Mouse (Mus musculus): ENCODE measurements around the gene Prkce. TPM values are rescaled to one million over a fixed set of nuclear protein-coding genes. Genes with fewer than 3 reads are reported as not detected.

Prkce gene
- total and polyA plus RNA-seq, 2 experiments from 2014 or later = 91.3 to 94.3 TPM

DNA sequence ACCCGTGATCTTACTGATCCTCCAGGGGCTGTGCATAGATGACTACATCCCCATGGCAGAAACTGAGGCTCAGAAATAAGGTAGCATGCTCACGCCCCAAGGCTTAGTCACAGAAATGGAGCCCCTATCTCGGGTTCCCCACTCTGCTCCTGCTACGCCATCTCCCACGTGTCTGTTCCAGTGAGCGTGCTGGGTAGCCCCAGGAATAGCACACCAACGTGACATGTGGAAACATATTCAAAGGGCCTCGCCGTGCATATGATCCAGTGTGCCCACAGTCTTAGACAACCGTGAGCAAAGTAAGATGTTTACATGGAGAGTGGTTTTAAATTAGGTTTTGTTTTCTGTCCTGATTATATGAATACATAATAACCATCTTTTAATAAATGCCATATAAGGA, 315.1 kb downstream of the Prkce start:
- no peak for TF ChIP-seq CTCF (IDR thresholded peaks at IDR 0.05; ENCODE audit: low read depth)
- H3K27ac ChIP-seq (ENCODE audit: low read depth, low read length) = no peak overlapping the region
- H3K27me3 ChIP-seq (ENCODE audit: insufficient read depth, low read length) = no peaks in the 10 kb centered on the region
- H3K9ac ChIP-seq = no peak overlapping the region
- WGBS = 89% methylated on average over 10 of the region's 10 CpGs
- H3K36me3 ChIP-seq (ENCODE audit: insufficient read depth) = peaks cover 12% of the 10 kb centered on the region; the same call in 1 of the 2 replicates
- H3K4me2 ChIP-seq (ENCODE audit: low read depth) = no peak overlapping the region
- H3K9me3 ChIP-seq (ENCODE audit: low read length) = no peaks in the 10 kb centered on the region
- ATAC-seq (no peak), DNase-seq (no peak)
- H3K4me1 ChIP-seq (ENCODE audit: insufficient read depth) = no peaks in the 10 kb centered on the region
- no peak overlapping the region for H3K4me3 ChIP-seq (ENCODE audit: low read depth, low read length)

DNA sequence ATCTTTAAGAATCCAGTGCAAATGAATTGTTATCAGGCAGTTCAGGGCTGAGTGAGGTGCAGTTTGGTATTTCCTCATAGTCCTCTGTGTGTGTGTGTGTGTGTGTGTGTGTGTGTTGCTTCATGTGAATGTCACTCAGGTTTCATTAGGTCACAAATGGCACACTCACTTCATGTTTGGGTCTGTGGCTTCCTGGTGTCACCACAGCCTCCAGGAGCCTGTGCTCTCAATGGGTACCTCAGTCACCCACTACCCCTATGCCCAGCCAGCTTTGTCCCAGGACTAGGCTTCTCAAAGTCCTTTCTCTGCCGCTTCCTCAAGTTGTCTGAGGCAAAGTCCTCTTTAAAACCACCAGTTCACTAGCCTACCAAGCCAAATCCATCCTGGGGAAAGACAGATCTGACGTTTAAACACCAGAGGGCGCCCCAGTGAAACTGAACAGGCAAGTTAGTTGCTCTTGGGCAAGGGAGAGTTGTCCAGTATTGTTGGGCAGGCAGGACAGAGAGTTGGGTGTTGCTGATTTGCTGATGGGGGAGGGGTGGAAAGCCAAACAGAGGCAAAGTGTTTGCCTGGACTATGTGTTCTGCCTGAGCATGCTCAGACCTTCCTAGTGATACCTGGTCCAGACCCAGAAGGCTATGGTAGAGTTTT, 316.6 kb downstream of the Prkce start:
- no peaks in the 10 kb centered on the region for H3K4me1 ChIP-seq (ENCODE audit: insufficient read depth)
- WGBS = 5% methylated on average over 3 of the region's 3 CpGs

DNA sequence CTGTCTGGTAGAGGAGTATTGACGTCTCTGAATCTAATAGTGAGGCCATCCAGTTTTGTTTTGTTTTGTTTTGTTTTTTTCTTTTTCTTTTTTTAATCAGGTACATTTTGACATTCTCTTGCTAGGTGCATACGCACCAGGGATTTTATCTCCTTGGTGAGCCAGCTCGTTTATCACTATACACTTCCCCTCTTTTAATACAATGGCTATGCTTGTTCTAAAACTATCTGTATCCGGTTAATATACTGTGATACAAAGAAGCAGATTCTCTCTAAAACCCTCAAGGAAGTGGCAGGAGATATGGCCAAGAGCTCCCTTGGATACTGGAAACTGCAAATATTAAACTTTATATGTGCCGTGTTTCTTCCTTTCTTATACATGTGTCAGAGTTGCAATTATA, 319.1 kb downstream of the Prkce start:
- Histone ChIP-seq H3K4me2 (ENCODE audit: low read depth) (no peak overlapping the region), H3K9ac (no peak overlapping the region), H3K27ac (ENCODE audit: low read depth, low read length) (no peak overlapping the region), H3K4me3 (ENCODE audit: low read depth, low read length) (no peak overlapping the region), H3K36me3 (ENCODE audit: insufficient read depth) (peaks cover 9% of the 10 kb centered on the region; the same call in 1 of the 2 replicates), H3K4me1 (ENCODE audit: insufficient read depth) (no peaks in the 10 kb centered on the region), H3K9me3 (ENCODE audit: low read length) (no peaks in the 10 kb centered on the region), H3K27me3 (ENCODE audit: insufficient read depth, low read length) (no peaks in the 10 kb centered on the region)
- no peak for TF ChIP-seq CTCF (IDR thresholded peaks at IDR 0.05; ENCODE audit: low read depth)
- WGBS = 82% methylated on average over 5 of the region's 5 CpGs
- ATAC-seq (no peak), DNase-seq (no peak)

More for the DNA sequence above, 316.6 kb downstream of the Prkce start:
- Histone ChIP-seq H3K4me2 (ENCODE audit: low read depth) (no peak overlapping the region), H3K36me3 (ENCODE audit: insufficient read depth) (peaks cover 7% of the 10 kb centered on the region; the same call in 1 of the 2 replicates), H3K9me3 (ENCODE audit: low read length) (no peaks in the 10 kb centered on the region), H3K4me3 (ENCODE audit: low read depth, low read length) (no peak overlapping the region), H3K27ac (ENCODE audit: low read depth, low read length) (no peak overlapping the region), H3K27me3 (ENCODE audit: insufficient read depth, low read length) (no peaks in the 10 kb centered on the region), H3K9ac (no peak overlapping the region)
- TF ChIP-seq CTCF (IDR thresholded peaks at IDR 0.05; ENCODE audit: low read depth) = peak; percentile 90
- ATAC-seq (peak; percentile 69), DNase-seq (peak; percentile 82)

DNA sequence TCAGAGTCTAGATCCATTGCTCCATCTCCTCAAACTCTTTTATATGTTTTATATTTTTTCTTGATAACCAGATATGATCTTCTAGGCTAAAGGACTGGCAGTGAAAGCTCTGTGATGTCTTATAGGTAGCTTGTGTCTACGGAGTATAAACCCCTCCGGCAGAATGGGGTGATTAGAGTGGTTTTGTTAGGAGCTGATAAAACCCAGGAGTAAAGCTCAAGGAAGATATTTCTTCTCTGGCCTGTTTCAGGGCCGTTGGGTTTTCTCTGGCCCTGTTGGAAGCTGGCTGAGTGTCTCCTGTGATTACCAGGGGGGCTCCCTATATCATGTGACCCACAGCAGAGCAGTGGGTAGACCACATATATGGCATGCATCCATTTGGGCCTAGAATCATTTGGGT, 319.9 kb downstream of the Prkce start:
- Histone ChIP-seq H3K4me3 (ENCODE audit: low read depth, low read length) (no peak overlapping the region), H3K27me3 (ENCODE audit: insufficient read depth, low read length) (no peaks in the 10 kb centered on the region), H3K36me3 (ENCODE audit: insufficient read depth) (peaks cover 10% of the 10 kb centered on the region; the same call in 1 of the 2 replicates), H3K4me2 (ENCODE audit: low read depth) (no peak overlapping the region), H3K9ac (no peak overlapping the region), H3K9me3 (ENCODE audit: low read length) (no peaks in the 10 kb centered on the region), H3K27ac (ENCODE audit: low read depth, low read length) (no peak overlapping the region), H3K4me1 (ENCODE audit: insufficient read depth) (no peaks in the 10 kb centered on the region)
- TF ChIP-seq CTCF (IDR thresholded peaks at IDR 0.05; ENCODE audit: low read depth) = no peak
- no peak for ATAC-seq
- no peak for DNase-seq
- 82% methylated on average over 3 of the region's 3 CpGs for WGBS

DNA sequence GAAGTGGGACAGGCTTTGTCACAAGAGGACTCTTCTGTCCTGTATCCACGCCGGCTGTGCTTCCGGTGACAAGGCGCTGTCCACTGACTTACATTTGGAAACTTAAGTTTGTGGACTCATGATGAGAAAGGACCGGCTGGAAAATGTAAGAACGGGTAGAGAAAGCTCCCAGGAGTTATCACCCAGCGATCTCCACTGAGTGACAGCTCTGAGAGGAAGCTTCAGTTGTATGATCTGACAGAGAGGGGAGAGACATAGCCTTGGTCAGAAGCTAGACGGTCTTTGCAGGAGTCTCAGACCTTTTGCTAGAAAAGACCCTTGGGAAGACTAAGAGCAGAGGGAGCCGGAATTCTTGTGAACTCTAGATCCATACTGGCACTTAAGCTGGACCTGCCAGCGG, 322.2 kb downstream of the Prkce start:
- H3K4me3 ChIP-seq (ENCODE audit: low read depth, low read length) = no peak overlapping the region
- 92% methylated on average over 10 of the region's 10 CpGs for WGBS
- no peak overlapping the region for H3K4me2 ChIP-seq (ENCODE audit: low read depth)
- no peak for TF ChIP-seq CTCF (IDR thresholded peaks at IDR 0.05; ENCODE audit: low read depth)
- H3K9ac ChIP-seq = no peak overlapping the region
- DNase-seq = no peak
- peaks cover 14% of the 10 kb centered on the region; the same call in 1 of the 2 replicates for H3K36me3 ChIP-seq (ENCODE audit: insufficient read depth)
- no peaks in the 10 kb centered on the region for H3K4me1 ChIP-seq (ENCODE audit: insufficient read depth)
- no peak for ATAC-seq
- no peaks in the 10 kb centered on the region for H3K9me3 ChIP-seq (ENCODE audit: low read length)
- no peak overlapping the region for H3K27ac ChIP-seq (ENCODE audit: low read depth, low read length)
- no peaks in the 10 kb centered on the region for H3K27me3 ChIP-seq (ENCODE audit: insufficient read depth, low read length)

DNA sequence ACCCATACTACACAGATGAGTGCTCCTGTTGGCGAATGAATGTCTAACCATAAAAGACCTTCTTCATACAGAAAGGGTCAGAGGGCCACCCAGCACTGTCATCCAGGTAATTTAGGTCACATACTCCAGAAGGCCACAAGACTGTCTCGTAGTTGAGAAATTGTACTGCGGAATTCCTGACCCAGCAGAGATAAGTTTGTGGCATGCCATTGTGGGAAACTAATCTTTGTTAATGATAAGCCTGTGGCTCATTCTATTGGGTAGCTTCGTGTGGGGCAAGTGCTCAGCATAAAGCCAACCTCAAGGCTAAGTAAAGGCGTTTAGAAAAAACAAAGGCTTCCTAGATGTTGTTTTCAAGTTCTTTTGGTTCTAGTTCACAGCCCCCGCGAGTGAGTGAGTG, 324.8 kb downstream of the Prkce start:
- no peak for DNase-seq
- no peak for ATAC-seq
- Histone ChIP-seq H3K4me1 (ENCODE audit: insufficient read depth) (no peaks in the 10 kb centered on the region), H3K27ac (ENCODE audit: low read depth, low read length) (no peak overlapping the region), H3K36me3 (ENCODE audit: insufficient read depth) (0 out of 2 replicates have a peak, but pooled peaks cover 14% of the 10 kb centered on the region), H3K9me3 (ENCODE audit: low read length) (no peaks in the 10 kb centered on the region), H3K4me3 (ENCODE audit: low read depth, low read length) (no peak overlapping the region), H3K4me2 (ENCODE audit: low read depth) (no peak overlapping the region), H3K27me3 (ENCODE audit: insufficient read depth, low read length) (no peaks in the 10 kb centered on the region), H3K9ac (no peak overlapping the region)
- 87% methylated on average over 7 of the region's 7 CpGs for WGBS
- TF ChIP-seq CTCF (IDR thresholded peaks at IDR 0.05; ENCODE audit: low read depth) = no peak

DNA sequence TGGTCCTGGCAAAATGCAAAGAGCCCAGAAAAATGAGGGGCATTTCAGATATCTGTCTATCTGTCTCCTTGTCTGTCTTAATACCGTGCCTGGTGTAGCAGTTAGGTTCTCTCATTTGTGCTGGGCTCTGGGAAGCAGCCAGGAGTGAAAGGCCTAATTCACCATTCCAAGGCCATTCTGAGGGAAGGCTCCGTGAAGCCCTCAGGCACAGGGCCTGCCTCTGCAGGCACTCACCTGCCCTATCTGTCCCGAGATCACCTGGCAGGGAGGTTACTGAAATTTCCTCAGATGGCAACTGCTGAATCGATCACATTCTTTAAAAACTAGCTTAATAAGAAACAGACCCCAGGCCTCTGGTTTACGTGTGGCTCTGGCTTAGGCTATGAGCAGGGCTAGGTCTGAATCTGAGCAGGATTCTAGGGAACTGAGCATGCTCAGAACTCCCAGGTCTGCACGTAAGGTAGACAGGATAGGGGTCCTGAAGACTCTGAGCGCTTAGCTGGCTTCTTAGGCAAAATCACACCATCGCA, 326.4 kb downstream of the Prkce start:
- Histone ChIP-seq H3K9ac (no peak overlapping the region), H3K9me3 (ENCODE audit: low read length) (no peaks in the 10 kb centered on the region), H3K27ac (ENCODE audit: low read depth, low read length) (no peak overlapping the region), H3K4me3 (ENCODE audit: low read depth, low read length) (no peak overlapping the region), H3K4me2 (ENCODE audit: low read depth) (no peak overlapping the region), H3K4me1 (ENCODE audit: insufficient read depth) (no peaks in the 10 kb centered on the region), H3K27me3 (ENCODE audit: insufficient read depth, low read length) (no peaks in the 10 kb centered on the region), H3K36me3 (ENCODE audit: insufficient read depth) (peaks cover 16% of the 10 kb centered on the region; the same call in 1 of the 2 replicates)
- no peak for ATAC-seq
- no peak for DNase-seq
- no peak for TF ChIP-seq CTCF (IDR thresholded peaks at IDR 0.05; ENCODE audit: low read depth)
- WGBS = 89% methylated on average over 8 of the region's 8 CpGs

All from forebrain, postnatal 0 days (tissue).